Mouse (Mus musculus) ES-E14 (cell line): ENCODE measurements around the gene Edaradd. TPM values are rescaled to one million over a fixed set of nuclear protein-coding genes. Genes with fewer than 3 reads are reported as not detected.

Experiments
- DNase-seq: peaks from one replicate; pipeline ENCODE4 v3.0.0-alpha.2; 2013; ENCODE audit warnings: low read depth, low spot score
- H3K27ac ChIP-seq: 2 replicates; pipeline ENCODE4 v1.5.1; 2012; ENCODE audit warnings: low read depth, mild to moderate bottlenecking, low read length, moderate library complexity, mixed read lengths; ENCODE audit not compliant: poor library complexity, insufficient read depth, severe bottlenecking
- H3K36me3 ChIP-seq: 2 replicates; pipeline ENCODE4 v1.6.1; 2012; ENCODE audit warnings: mild to moderate bottlenecking, low read length, moderate library complexity, mixed read lengths; ENCODE audit not compliant: control insufficient read depth, poor library complexity, insufficient read depth, severe bottlenecking
- H3K4me1 ChIP-seq, 2 experiments: fragments of 150-350 bp in 1 of 2; sonication (generic) in 1 of 2; 2 replicates each; pipeline ENCODE4 v1.6.1; 2012; ENCODE audit warnings: low read length in 2 of 2, mild to moderate bottlenecking in 1 of 2, mixed read lengths in 1 of 2; ENCODE audit not compliant: control insufficient read depth in 2 of 2, insufficient read depth in 2 of 2, poor library complexity in 1 of 2
- H3K4me3 ChIP-seq, 2 experiments: fragments of 150-350 bp in 1 of 2; sonication (generic) in 1 of 2; 2 replicates each; pipeline ENCODE4 v1.5.1; 2012; ENCODE audit warnings: low read length in 2 of 2, low read depth in 1 of 2, mild to moderate bottlenecking in 1 of 2, mixed read lengths in 1 of 2; ENCODE audit not compliant: insufficient read depth in 1 of 2, poor library complexity in 1 of 2, severe bottlenecking in 1 of 2
- H3K9ac ChIP-seq: 2 replicates; pipeline ENCODE4 v1.6.1; 2012; ENCODE audit warnings: low read depth, mild to moderate bottlenecking, low read length, mixed read lengths; ENCODE audit not compliant: poor library complexity, insufficient read depth, severe bottlenecking
- H3K9me3 ChIP-seq: fragments of 150-350 bp; sonication (generic); 2 replicates; pipeline ENCODE4 v1.6.1; 2012; ENCODE audit warnings: low read depth, mild to moderate bottlenecking, low read length; ENCODE audit not compliant: control insufficient read depth, insufficient read depth
- CHD2 ChIP-seq: IDR thresholded peaks from 2 replicates; pipeline ENCODE4 v1.6.1; 2014; ENCODE audit warnings: mild to moderate bottlenecking, low read depth, low read length, inconsistent platforms
- HCFC1 ChIP-seq: IDR thresholded peaks from 2 replicates; pipeline ENCODE4 v1.6.1; 2012; ENCODE audit warnings: low read length, inconsistent platforms, borderline replicate concordance; ENCODE audit not compliant: insufficient read depth
- MAFK ChIP-seq: IDR thresholded peaks from 2 replicates; pipeline ENCODE4 v1.6.1; 2014; ENCODE audit warnings: mild to moderate bottlenecking, low read depth, low read length, inconsistent platforms; ENCODE audit not compliant: insufficient read depth
- ZC3H11A ChIP-seq: IDR thresholded peaks from 2 replicates; pipeline ENCODE4 v1.6.1; 2012; ENCODE audit warnings: low read depth, mild to moderate bottlenecking, inconsistent platforms, low read length, borderline replicate concordance
- ZNF384 ChIP-seq: IDR thresholded peaks from 2 replicates; pipeline ENCODE4 v1.6.1; 2012; ENCODE audit warnings: low read depth, low read length, inconsistent platforms
- in situ Hi-C, 2 experiments: fragments of 600-800 bp; cut with MboI; formaldehyde crosslinking; loops; one replicate each; pipeline ENCODE4 v1.15.1; 2025; ENCODE audit warnings: low sequenced_read_pairs in 2 of 2, inconsistent platforms in 1 of 2; ENCODE audit not compliant: unreplicated experiment in 2 of 2
- total RNA-seq: library from RNA; depleted of rRNA; stranded (reverse); fragments of 300-350 nt; gene quantifications from 2 replicates; pipeline ENCODE4 v1.2.3, GENCODE M21; 2012

Edaradd gene
- total RNA-seq, 1 experiment = 0.31 TPM

DNA sequence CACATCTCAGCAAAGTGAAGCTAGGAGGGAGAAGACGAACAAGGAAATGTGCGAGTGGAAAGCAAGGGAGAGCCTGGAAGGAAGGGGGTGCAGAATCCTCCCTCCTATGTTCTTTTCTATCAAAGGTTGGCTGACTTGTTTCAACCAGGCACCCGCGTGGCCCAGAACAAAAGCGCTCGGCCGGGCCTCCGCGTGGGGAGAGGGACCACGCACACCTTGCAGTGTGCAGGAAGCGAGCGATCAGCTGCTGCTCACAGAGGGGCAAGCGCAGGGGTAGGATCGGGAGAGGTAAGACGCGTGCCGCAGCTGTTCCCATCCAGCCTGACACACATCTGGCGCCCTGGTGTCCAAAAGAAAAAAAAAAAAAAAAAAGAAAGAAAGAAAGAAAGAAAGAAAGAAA lies 867 bp downstream of the Edaradd start:
- Histone ChIP-seq H3K9ac (no peak overlapping the region), H3K4me1 (no peaks in the 10 kb centered on the region), H3K36me3 (no peaks in the 10 kb centered on the region), H3K4me3 (peak overlapping the region in 1 of 2 experiments; percentile 65; a peak in 1 of 4 replicates), H3K9me3 (no peaks in the 10 kb centered on the region), H3K27ac (no peak overlapping the region)
- in situ Hi-C loops = no loop called here
- no peak for DNase-seq
- TF ChIP-seq ZNF384 = peak; percentile 63; the same call in 1 of the 2 replicates
- TF ChIP-seq MAFK = no peak
- no peak for TF ChIP-seq CHD2

DNA sequence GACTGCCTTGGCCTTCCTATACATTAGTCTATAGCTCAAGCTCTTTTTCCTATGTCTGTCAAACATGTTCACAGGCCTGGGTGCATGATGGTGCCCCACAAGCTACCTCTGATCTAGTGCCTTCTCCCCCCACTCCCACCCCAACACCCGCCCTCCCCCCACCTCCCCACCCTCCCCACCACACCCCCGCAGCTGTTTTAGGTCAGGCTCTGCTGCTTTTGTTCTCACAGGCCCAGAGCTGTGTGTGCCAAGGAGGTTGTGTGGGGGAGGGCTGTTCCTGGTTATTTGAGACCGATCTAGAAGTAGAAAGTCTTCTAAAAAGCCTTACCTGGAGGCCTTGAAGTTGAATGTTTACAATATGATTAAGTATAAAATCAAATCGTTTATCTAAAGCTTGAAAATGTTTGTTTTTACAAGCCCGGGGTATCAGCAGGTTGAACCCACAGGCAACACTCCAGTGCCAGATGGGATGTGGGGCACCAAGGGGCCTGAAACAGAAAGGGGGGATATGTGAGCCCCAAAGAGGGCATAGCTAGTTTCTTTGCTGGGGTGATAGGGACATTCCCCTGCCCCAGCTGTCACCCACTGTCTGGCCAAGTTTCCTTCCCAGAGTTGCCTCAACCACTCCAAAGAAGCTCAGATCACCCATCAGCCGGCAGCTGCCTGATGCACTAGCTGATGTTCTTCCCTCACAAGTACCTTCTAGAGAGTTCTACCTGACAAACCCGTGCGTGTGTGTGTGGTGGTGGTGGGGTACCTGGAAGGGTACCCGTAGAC lies 8.9 kb downstream of the Edaradd start:
- TF ChIP-seq CHD2 = no peak
- no peak for TF ChIP-seq ZNF384
- no peak for TF ChIP-seq HCFC1
- no peak for TF ChIP-seq MAFK
- TF ChIP-seq ZC3H11A = no peak
- no peaks in the 10 kb centered on the region for H3K4me1 ChIP-seq
- no peaks in the 10 kb centered on the region for H3K36me3 ChIP-seq
- DNase-seq = no peak
- no peak overlapping the region for H3K27ac ChIP-seq
- no peak overlapping the region for H3K9ac ChIP-seq
- H3K9me3 ChIP-seq = no peaks in the 10 kb centered on the region
- in situ Hi-C loops = no loop called here
- no peak overlapping the region for H3K4me3 ChIP-seq

DNA sequence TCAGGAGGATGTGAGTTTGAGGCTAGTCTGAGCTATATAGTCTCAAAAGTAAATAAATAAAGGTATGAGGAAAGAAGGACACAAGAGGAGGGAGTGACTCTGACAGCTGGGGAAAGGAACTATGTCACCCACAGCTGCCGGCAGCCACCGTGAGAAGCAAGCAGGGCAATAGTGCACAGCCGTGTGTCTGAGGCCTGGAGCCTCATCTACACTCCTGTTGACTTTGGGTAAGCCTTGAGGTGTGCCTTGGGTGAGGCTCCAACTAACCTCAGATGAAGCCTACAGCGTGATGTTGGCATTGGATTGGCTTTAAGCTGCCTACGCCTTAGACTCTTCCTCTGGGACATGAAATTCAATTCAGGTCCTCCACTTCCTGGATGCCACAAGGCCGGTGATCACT lies 10.2 kb downstream of the Edaradd start:
- no peaks in the 10 kb centered on the region for H3K4me1 ChIP-seq
- no peak overlapping the region for H3K9ac ChIP-seq
- no peaks in the 10 kb centered on the region for H3K36me3 ChIP-seq
- no peak overlapping the region for H3K4me3 ChIP-seq
- in situ Hi-C loops = no loop called here
- no peak for DNase-seq
- TF ChIP-seq ZC3H11A (no peak), CHD2 (no peak), MAFK (no peak), HCFC1 (no peak), ZNF384 (no peak)
- H3K27ac ChIP-seq = no peak overlapping the region
- no peaks in the 10 kb centered on the region for H3K9me3 ChIP-seq

DNA sequence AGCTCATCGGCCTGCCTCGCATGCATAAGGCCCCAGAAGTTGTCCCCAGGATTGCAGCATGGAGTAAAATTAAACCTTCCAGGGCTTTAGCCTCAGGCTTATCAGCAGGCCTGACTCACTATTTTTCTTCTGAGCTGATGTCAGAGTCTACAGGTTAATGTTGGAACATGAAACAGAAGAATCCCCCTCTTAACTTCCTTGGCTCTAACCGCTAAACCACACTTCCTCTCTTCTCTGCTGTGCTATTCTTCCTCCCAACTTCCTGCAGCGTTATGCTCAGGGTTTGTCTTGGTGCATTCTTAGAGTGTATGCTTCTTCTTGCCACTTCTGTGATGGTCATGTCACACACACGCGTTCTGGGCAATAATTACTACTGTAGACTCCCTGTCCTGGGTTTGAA lies 12.8 kb downstream of the Edaradd start:
- Histone ChIP-seq H3K36me3 (no peaks in the 10 kb centered on the region), H3K27ac (no peak overlapping the region), H3K9ac (no peak overlapping the region), H3K9me3 (no peaks in the 10 kb centered on the region), H3K4me3 (no peak overlapping the region), H3K4me1 (no peaks in the 10 kb centered on the region)
- in situ Hi-C loops = no loop called here
- no peak for DNase-seq
- TF ChIP-seq ZC3H11A = no peak
- no peak for TF ChIP-seq ZNF384
- TF ChIP-seq HCFC1 = no peak
- no peak for TF ChIP-seq CHD2
- no peak for TF ChIP-seq MAFK

DNA sequence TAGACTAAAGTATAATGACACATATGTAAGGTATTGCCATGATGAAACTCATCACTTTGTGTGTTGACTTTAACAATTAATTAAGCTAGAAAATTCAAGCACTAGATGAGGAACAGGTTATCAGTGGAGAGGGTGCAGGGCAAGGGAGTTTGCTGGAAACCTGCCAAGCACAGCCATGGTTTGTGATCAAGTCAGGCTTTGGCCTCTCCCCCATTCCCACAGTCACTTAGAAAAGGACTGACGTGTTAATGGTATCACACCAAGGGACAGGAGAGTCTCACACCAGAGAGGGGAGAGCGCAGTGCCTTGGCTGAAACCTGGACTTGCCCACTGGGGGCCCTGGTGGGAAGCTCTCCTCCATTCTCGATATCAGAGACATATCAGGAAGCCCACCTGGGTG lies 14.9 kb downstream of the Edaradd start:
- no peak overlapping the region for H3K27ac ChIP-seq
- H3K4me3 ChIP-seq = no peak overlapping the region
- H3K9ac ChIP-seq = no peak overlapping the region
- H3K4me1 ChIP-seq = no peaks in the 10 kb centered on the region
- in situ Hi-C loops = no loop called here
- no peaks in the 10 kb centered on the region for H3K36me3 ChIP-seq
- H3K9me3 ChIP-seq = no peaks in the 10 kb centered on the region
- no peak for DNase-seq
- TF ChIP-seq HCFC1 = no peak
- TF ChIP-seq ZC3H11A = no peak
- TF ChIP-seq CHD2 = no peak
- TF ChIP-seq ZNF384 = no peak
- TF ChIP-seq MAFK = no peak
